Mouse (Mus musculus) spleen, adult 2 months (tissue): ENCODE measurements at regions not wholly inside any gene's neighbourhood (a gene's known extent, or its start where the extent isn't known, plus 50 kb on each side); places are given as distances from the start of the nearest gene placed in this dataset.

ENCODE experiments used
- CTCF ChIP-seq: fragments of 200-500 bp; IDR thresholded peaks from 2 replicates; pipeline ENCODE4 v1.5.1; 2011; ENCODE audit warnings: mild to moderate bottlenecking, inconsistent platforms; ENCODE audit not compliant: insufficient read depth, insufficient read length, insufficient replicate concordance; ENCODE audit errors: extremely low read depth
- POLR2A ChIP-seq: fragments of 200-500 bp; IDR thresholded peaks from 2 replicates; pipeline ENCODE4 v1.6.1; 2011; ENCODE audit warnings: low read depth, low read length, inconsistent platforms

DNA sequence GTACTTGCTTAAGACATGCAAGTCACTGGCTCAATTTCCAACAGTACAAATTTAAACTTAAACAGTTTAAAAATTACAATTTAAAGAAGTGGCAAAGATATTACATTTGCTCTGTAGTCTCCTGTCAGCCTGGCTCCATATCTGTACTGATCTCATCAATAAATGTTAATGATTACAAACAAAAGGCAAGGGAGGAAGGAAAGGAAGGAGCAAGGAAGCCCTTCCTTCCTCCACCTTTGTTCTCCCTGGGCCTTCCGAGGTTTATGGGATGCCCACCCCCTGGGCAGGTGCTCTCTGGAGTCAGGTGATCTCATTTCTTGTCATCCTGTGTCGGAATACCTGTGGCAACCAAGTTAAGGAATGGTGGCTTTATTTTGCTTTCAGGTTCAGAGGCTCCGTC lies 132.5 kb downstream of the Qrsl1 start:
- TF ChIP-seq CTCF: no peak
- no peak for TF ChIP-seq POLR2A
